Mouse (Mus musculus) neural tube, embryonic 13.5 days (tissue): ENCODE data around the gene Large1. TPM values are rescaled to one million over a fixed set of nuclear protein-coding genes. Genes with fewer than 3 reads are reported as not detected.
"Not testable (repeated sequence)": the region's sequence is repeated elsewhere in the genome, so short reads cannot be mapped to it uniquely, and the experiment has no call there.

Source experiments
- ATAC-seq: fragments of 200-750 bp; cut with Nextera tagmentation; 2 replicates; pipeline ENCODE4 v1.8.0; 2017; ENCODE audit warnings: low read depth, mild to moderate bottlenecking, moderate TSS enrichment, moderate library complexity
- H3K27ac ChIP-seq: fragments of 300-500 bp; sonication (generic); replicated peaks from 2 replicates; pipeline ENCODE4 v1.5.1; 2015; ENCODE audit warnings: moderate library complexity, mild to moderate bottlenecking, inconsistent platforms
- H3K27me3 ChIP-seq: fragments of 300-500 bp; sonication (generic); 2 replicates; pipeline ENCODE4 v1.6.1; 2015; ENCODE audit warnings: mild to moderate bottlenecking, inconsistent platforms
- H3K36me3 ChIP-seq: fragments of 300-500 bp; sonication (generic); 2 replicates; pipeline ENCODE4 v1.6.1; 2015; ENCODE audit warnings: mild to moderate bottlenecking, inconsistent platforms
- H3K4me1 ChIP-seq: fragments of 300-500 bp; sonication (generic); replicated peaks from 2 replicates; pipeline ENCODE4 v1.6.1; 2015; ENCODE audit warnings: inconsistent platforms
- H3K4me2 ChIP-seq: fragments of 300-500 bp; sonication (generic); 2 replicates; pipeline ENCODE4 v1.6.1; 2015; ENCODE audit warnings: inconsistent platforms, mild to moderate bottlenecking, moderate library complexity
- H3K4me3 ChIP-seq: fragments of 300-500 bp; sonication (generic); 2 replicates; pipeline ENCODE4 v1.5.1; 2015; ENCODE audit warnings: mild to moderate bottlenecking, inconsistent platforms
- H3K9ac ChIP-seq: fragments of 300-500 bp; sonication (generic); 2 replicates; pipeline ENCODE4 v1.6.1; 2015; ENCODE audit warnings: moderate library complexity, mild to moderate bottlenecking, inconsistent platforms
- H3K9me3 ChIP-seq: fragments of 300-500 bp; sonication (generic); 2 replicates; pipeline ENCODE4 v1.6.1; 2016; ENCODE audit warnings: inconsistent platforms
- WGBS: fragments of 180-500 bp; shearing (Covaris S2); methylation state at CpG from one replicate; pipeline ENCODE4 v1.1.7; 2015; 5-methylcytosine and 5-hydroxymethylcytosine counted together
- polyA plus RNA-seq: library from polyadenylated mRNA; unstranded; fragments of >200 nt; fragmentation: Nextera tagmentation; extraction: Ambion mirVana; gene quantifications from 2 replicates; pipeline ENCODE4 v1.2.1, GENCODE M21; 2015

Large1 gene
- polyA plus RNA-seq, 1 experiment from 2014 or later = 14.2 TPM

DNA sequence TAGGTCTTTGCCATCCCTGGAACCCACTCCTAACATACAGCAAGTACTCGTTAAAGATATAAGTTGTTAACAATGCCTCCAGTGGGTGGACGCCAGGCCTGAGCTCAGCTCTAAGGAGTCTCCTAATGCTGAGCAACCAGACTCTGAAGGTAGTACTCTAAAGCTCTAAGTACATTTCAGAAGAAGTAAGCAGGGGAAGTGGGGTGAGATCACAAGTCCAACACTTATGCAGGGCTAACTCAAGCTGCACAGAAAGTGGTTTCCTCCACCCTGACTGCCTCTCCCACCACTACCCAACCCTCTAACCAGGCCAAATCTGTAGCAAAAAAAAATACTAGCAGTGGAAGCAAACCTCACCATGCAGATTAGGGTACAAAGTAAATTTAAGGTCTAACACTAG, 61.7 kb downstream of the Large1 start:
- ATAC-seq = no peak

DNA sequence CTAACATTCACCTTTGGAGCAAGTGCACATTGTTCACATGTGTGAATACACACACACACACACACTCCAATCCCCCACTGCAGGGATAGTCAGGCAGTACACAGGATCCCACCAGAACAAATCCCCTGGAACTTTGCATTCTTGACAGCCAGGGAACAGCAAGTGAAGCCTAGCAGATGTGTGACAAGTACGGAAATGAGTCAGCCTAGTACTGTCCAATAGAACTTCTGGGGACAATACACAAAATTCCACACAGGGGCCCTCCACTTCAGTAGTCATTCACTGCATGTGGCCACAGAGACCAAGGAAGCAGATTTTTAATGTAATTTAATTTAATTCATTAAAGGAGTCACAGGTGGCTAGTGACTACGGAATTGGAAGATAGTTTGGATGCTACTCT, 62.7 kb downstream of the Large1 start:
- no peak overlapping the region for H3K4me2 ChIP-seq
- no peaks in the 10 kb centered on the region for H3K27me3 ChIP-seq
- no peaks in the 10 kb centered on the region for H3K36me3 ChIP-seq
- no peak overlapping the region for H3K4me3 ChIP-seq
- peaks cover 13% of the 10 kb centered on the region for H3K4me1 ChIP-seq
- no peaks in the 10 kb centered on the region for H3K9me3 ChIP-seq
- WGBS = 90% methylated on average over 2 of the region's 2 CpGs
- no peak overlapping the region for H3K9ac ChIP-seq
- ATAC-seq = no peak
- H3K27ac ChIP-seq = no peak overlapping the region

More for the DNA sequence above, 61.7 kb downstream of the Large1 start:
- no peaks in the 10 kb centered on the region for H3K27me3 ChIP-seq
- H3K9ac ChIP-seq = no peak overlapping the region
- H3K9me3 ChIP-seq = no peaks in the 10 kb centered on the region
- no peak overlapping the region for H3K4me2 ChIP-seq
- no peak overlapping the region for H3K27ac ChIP-seq
- H3K4me1 ChIP-seq = peaks cover 13% of the 10 kb centered on the region
- WGBS = 91% methylated on average over 2 of the region's 2 CpGs
- no peaks in the 10 kb centered on the region for H3K36me3 ChIP-seq
- H3K4me3 ChIP-seq = no peak overlapping the region

DNA sequence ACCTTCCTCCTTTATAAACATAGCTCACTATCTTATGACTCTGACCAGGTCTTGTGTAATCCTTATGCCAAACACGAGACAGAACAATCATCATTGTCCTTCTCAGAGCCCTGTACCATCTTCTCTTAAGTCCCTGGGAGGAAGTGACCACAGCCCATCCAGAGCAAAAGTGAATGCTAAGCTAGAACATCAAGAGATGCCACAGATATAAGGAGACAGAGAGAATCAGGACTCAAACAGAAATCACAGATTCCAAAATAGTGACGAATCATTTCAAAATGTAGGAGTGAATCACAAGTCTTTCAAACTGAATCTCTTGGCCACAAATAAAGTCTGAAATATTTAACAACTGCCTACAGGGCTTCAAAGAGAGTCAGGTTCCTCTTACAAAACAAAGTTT, 63.5 kb downstream of the Large1 start:
- WGBS = 86% methylated on average over 2 of the region's 2 CpGs
- Histone ChIP-seq H3K9ac (no peak overlapping the region), H3K4me2 (no peak overlapping the region), H3K4me3 (no peak overlapping the region), H3K9me3 (no peaks in the 10 kb centered on the region), H3K36me3 (no peaks in the 10 kb centered on the region), H3K4me1 (peaks cover 13% of the 10 kb centered on the region), H3K27me3 (no peaks in the 10 kb centered on the region), H3K27ac (no peak overlapping the region)
- ATAC-seq = no peak

DNA sequence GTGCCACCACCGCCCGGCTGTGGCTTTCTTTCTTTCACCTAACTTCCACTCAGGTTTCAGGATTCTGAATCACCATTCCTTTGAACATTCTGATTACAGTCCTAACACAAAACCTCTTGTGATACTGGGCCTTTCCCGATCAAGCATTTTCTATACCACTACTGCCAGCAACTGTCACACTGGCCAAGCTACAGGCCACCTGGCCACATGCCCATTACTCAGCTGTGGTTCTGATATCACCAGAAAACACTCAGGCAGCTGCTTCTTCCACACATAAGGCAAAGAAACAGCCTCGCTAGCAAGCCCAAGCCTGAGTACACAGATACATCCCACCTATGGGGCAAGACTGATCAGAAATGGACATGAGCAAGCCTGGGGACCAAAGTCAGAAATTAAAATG, 71.3 kb downstream of the Large1 start:
- Histone ChIP-seq H3K4me1 (no peaks in the 10 kb centered on the region), H3K9ac (no peak overlapping the region), H3K27ac (no peak overlapping the region), H3K4me2 (no peak overlapping the region), H3K9me3 (no peaks in the 10 kb centered on the region), H3K4me3 (no peak overlapping the region), H3K36me3 (no peaks in the 10 kb centered on the region), H3K27me3 (no peaks in the 10 kb centered on the region)
- no peak for ATAC-seq
- WGBS = 87% methylated on average over 4 of the region's 4 CpGs

DNA sequence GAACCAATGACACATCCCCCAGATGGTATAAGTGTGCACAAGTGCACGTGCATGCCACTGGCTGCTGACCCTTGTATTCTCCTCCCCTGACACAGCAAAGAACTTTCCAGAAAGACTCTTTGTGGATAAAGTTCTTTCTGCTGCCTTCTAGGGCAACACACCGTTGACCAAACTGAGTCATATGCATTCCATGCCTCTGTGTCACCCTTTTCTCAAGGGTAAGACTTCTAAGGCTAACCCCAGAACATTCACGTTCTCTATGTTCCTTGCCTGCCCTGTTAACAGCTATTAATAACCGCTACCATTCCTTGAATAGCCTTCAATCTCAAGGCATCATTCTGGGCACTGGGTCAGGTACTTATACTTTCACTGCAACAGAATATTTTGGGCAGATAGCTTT, 77.3 kb downstream of the Large1 start:
- no peak overlapping the region for H3K9ac ChIP-seq
- H3K36me3 ChIP-seq = no peaks in the 10 kb centered on the region
- H3K27ac ChIP-seq = no peak overlapping the region
- no peak overlapping the region for H3K4me3 ChIP-seq
- H3K9me3 ChIP-seq = no peaks in the 10 kb centered on the region
- H3K4me1 ChIP-seq = peaks cover 4% of the 10 kb centered on the region; the same call in 1 of the 2 replicates
- H3K4me2 ChIP-seq = no peak overlapping the region
- H3K27me3 ChIP-seq = no peaks in the 10 kb centered on the region
- no peak for ATAC-seq
- 91% methylated on average over 4 of the region's 4 CpGs for WGBS

DNA sequence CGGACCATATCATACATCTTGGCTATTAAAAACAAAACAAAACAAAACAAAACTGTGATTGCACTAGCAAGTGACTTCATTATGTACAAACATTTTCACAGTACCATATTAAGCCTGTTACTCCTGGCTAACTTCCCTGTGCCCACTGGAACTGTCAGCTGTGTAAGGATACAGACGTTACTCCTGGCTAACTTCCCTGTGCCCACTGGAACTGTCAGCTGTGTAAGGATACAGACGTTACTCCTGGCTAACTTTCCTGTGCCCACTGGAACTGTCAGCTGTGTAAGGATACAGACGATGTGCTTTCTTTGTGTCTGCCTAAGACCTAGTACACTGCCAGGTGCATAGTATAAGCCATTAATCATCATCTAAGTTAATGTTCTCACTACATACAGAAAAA, 77.9 kb downstream of the Large1 start:
- not testable (repeated sequence) for H3K36me3 ChIP-seq, H3K9ac ChIP-seq, ATAC-seq, H3K4me2 ChIP-seq, H3K4me1 ChIP-seq, H3K27ac ChIP-seq, H3K4me3 ChIP-seq, H3K27me3 ChIP-seq, H3K9me3 ChIP-seq
- 79% methylated on average over 4 of the region's 4 CpGs for WGBS

DNA sequence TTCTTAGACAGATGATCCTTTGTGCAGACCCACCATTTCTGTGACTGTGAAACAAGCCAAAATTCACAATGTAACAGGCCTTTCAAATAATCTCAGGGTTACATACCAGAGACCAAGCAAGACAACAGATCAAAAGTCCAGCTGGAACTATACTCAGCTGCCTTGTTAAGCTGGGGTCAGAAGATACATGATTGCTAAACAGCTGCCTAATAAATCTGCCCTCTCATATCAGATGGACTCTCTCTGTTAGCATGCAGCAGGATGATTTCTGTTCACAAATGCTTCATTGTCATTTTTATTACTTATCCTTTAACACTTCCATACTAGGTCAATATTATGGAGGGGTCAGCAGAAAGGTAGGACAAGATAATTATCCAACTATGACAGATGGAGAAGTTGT, 80.2 kb downstream of the Large1 start:
- Histone ChIP-seq H3K9me3 (no peaks in the 10 kb centered on the region), H3K27ac (no peak overlapping the region), H3K4me1 (peaks cover 4% of the 10 kb centered on the region; the same call in 1 of the 2 replicates), H3K9ac (no peak overlapping the region), H3K27me3 (no peaks in the 10 kb centered on the region), H3K4me3 (no peak overlapping the region), H3K4me2 (no peak overlapping the region), H3K36me3 (no peaks in the 10 kb centered on the region)
- no peak for ATAC-seq

DNA sequence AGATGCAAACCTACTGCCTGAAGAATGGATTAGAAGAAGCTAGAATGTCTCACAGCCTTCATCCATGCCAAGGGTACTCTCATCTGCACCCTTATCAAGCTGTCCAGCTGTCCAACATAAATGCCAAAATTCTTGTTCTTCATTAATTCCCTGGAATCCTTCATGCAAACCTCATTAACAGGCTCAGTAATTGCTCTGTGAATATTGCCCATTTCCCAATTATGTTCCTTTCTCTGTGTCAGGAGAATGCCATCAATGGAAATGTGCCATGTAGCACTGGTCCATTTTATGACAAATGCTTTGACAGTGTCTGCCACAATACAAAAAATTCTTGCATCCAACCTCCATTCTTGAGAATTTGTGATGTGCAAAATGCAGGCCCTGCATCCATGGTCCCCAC, 82.3 kb downstream of the Large1 start:
- H3K4me3 ChIP-seq = no peak overlapping the region
- peaks cover 4% of the 10 kb centered on the region; the same call in 1 of the 2 replicates for H3K4me1 ChIP-seq
- H3K9ac ChIP-seq = no peak overlapping the region
- H3K4me2 ChIP-seq = no peak overlapping the region
- H3K27ac ChIP-seq = no peak overlapping the region
- ATAC-seq = no peak
- H3K27me3 ChIP-seq = no peaks in the 10 kb centered on the region
- no peaks in the 10 kb centered on the region for H3K36me3 ChIP-seq
- H3K9me3 ChIP-seq = no peaks in the 10 kb centered on the region

DNA sequence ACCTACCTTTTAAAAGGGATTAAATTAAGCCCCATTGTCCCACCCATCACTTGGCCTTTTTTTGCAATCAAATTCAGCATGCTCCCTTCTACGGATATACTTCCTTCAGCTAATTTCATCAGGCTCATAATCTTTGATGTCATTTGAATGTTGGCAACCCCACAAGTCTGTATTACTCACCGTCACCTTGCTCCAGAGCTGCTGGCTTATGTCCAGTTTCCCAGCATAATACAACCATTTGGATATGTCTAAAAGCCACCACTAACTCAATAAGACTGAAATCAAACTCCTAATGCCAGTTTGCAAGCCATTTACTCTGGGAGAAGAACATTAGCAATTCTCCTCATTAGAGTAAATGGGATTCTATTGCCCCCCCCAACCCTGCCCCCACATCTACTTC, 95.4 kb downstream of the Large1 start:
- H3K4me1 ChIP-seq = no peaks in the 10 kb centered on the region
- H3K4me3 ChIP-seq = no peak overlapping the region
- H3K27ac ChIP-seq = no peak overlapping the region
- no peak overlapping the region for H3K4me2 ChIP-seq
- WGBS = 92% methylated on average over 2 of the region's 2 CpGs
- H3K36me3 ChIP-seq = 0 out of 2 replicates have a peak, but pooled peaks cover 3% of the 10 kb centered on the region
- H3K27me3 ChIP-seq = no peaks in the 10 kb centered on the region
- peaks cover 9% of the 10 kb centered on the region; the same call in 1 of the 2 replicates for H3K9me3 ChIP-seq
- H3K9ac ChIP-seq = no peak overlapping the region
- ATAC-seq = no peak

DNA sequence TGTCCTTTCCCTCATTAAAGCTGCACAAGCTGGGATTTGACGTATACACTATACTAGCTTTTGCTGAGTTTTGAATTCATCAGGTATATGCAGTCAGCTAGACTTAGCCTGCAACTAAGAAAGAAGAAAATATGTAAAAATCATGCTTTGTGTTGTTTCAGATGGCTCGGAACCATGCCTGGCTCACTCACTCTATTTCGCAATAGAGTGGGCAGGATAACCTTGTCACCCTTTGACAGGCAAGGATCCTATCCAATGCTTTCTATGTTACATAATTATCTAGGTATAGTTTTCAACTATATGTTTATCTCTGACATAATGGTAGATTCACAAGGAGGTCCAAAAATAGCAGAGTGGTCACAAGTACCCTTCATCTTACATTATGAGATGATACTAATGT, 109.2 kb downstream of the Large1 start:
- Histone ChIP-seq H3K9me3 (peaks cover 31% of the 10 kb centered on the region), H3K9ac (no peak overlapping the region), H3K36me3 (0 out of 2 replicates have a peak, but pooled peaks cover 6% of the 10 kb centered on the region), H3K27ac (no peak overlapping the region), H3K27me3 (no peaks in the 10 kb centered on the region), H3K4me3 (no peak overlapping the region), H3K4me2 (no peak overlapping the region), H3K4me1 (no peaks in the 10 kb centered on the region)
- WGBS = 99% methylated on average over 3 of the region's 3 CpGs
- ATAC-seq = no peak

DNA sequence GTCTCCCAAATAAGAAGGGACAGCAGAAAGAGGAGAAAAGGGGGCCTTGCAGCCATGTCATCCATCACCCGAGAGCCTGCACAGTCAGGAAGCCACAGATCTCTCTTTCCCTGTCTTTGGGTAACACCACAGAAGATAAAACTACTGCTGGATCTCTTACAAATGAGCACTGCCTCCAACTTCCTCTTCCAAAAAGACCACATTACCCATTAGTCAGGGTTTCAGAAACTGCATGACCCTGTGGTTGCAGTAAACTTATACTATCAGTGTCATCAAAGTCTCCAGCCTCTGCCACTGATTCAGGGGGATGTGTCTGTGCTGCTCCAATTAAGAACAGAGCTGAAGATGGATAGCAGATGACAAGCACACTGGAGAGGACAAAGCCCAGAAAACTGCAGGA, 111.3 kb downstream of the Large1 start:
- Histone ChIP-seq H3K9ac (no peak overlapping the region), H3K27ac (no peak overlapping the region), H3K9me3 (peaks cover 31% of the 10 kb centered on the region), H3K27me3 (no peaks in the 10 kb centered on the region), H3K4me1 (no peaks in the 10 kb centered on the region), H3K4me2 (no peak overlapping the region), H3K4me3 (no peak overlapping the region), H3K36me3 (0 out of 2 replicates have a peak, but pooled peaks cover 6% of the 10 kb centered on the region)
- WGBS = 93% methylated on average over 1 of the region's 1 CpGs
- ATAC-seq = no peak

DNA sequence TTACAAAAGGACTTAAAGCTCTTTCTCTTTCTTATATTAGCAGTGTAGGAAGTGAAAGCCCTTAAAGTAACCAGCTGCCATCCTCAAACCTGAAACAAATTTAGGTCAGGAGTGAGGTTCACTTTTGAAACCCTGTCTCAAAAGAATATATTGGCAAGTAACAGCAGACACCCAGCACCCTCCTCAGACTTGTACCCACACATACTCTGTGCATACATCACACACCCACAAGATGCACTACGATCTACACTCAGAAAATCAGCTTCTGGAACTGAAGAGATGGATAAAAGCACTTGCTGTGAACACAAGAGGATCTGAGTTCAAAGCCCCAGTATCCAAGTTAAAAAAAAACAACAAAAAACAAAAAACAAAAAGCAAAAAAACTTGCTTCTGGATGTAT, 119.1 kb downstream of the Large1 start:
- Histone ChIP-seq H3K4me3 (no peak overlapping the region), H3K27ac (no peak overlapping the region), H3K9me3 (no peaks in the 10 kb centered on the region), H3K4me1 (no peaks in the 10 kb centered on the region), H3K4me2 (no peak overlapping the region), H3K9ac (no peak overlapping the region), H3K36me3 (no peaks in the 10 kb centered on the region), H3K27me3 (no peaks in the 10 kb centered on the region)
- 97% methylated on average over 1 of the region's 1 CpGs for WGBS
- no peak for ATAC-seq

DNA sequence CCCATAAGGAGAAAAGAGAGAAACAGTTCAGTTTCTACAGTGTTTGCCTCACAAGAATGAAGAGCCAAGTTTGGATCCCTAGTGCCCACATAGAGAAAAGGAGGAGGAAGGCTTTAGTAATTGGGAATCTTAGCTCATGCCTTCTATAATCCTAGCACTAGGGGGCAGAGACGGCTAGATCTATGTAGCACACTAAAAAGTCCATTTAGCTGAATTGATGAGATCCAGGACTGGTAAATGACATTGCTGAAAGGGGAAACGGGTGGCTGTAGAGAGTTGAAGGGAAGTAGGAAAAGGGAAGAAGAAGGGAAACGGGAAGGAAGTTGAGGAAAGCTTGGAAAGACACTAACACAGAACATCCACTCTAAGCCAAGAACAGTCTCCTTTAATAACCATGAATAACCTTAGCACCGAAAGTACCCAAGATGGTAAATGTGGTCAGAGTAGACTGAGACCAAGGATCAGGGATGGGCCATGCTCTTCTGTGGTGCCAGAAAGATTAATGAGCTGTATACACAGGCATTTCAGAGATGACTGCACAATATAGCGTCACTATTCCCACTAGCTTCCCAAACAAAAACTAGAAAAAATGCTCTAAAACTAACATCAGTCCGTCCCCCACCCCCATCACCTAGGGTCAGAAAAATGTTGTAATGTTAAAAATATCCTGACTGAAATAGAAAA, 119.8 kb downstream of the Large1 start:
- Histone ChIP-seq H3K4me1 (no peaks in the 10 kb centered on the region), H3K9me3 (no peaks in the 10 kb centered on the region), H3K4me2 (no peak overlapping the region), H3K4me3 (no peak overlapping the region), H3K9ac (no peak overlapping the region), H3K36me3 (no peaks in the 10 kb centered on the region), H3K27me3 (no peaks in the 10 kb centered on the region), H3K27ac (no peak overlapping the region)
- WGBS = 59% methylated on average over 6 of the region's 6 CpGs
- 0 out of 2 replicates have a peak, but pooled peaks have one; percentile 50 for ATAC-seq
